In the genomic region with DNA sequence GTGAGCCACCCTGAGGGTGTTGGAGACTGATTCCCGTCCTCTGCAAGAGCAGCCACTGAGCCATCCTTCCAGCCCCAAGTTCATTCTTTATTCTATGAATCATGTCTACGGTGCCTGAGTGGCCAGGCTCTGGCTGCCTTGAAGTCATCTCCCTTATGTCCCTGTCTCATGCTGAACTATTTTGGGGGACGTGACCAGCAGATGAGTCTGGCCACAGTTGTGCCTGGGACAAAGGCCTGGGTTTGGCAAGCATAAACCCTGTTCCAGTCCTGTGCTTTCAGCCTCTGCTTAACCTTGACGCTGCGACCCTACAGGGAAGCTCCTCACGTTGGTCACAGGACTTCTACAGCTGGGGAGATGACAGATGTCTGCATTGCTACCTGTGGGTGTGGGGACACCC, we compare ENCODE assay signal across 1 mouse cellular context.
TF ChIP-seq lines count a peak whose summit lies in the region.

No protein-coding gene starts in this region.

TF ChIP-seq in CH12.LX, 34 proteins besides CTCF, POLR2A, EP300 and RAD21:
- peak; percentile 35; the same call in 1 of the 2 replicates for TF ChIP-seq BHLHE40 (IDR thresholded peaks at IDR 0.05; ENCODE audit: low read depth, low read length)
- no peak for TF ChIP-seq CHD2 (IDR thresholded peaks at IDR 0.05; ENCODE audit: low read length)
- no peak for TF ChIP-seq RCOR1 (conservative IDR thresholded peaks at IDR 0.05; ENCODE audit: low read depth, low read length)
- no peak for TF ChIP-seq MAZ (IDR thresholded peaks at IDR 0.05; ENCODE audit: low read depth, low read length)
- TF ChIP-seq TCF12 (IDR thresholded peaks at IDR 0.05; ENCODE audit: low read depth, low read length): no peak
- TF ChIP-seq MAFK (IDR thresholded peaks at IDR 0.05; ENCODE audit: insufficient replicate concordance, low read length): no peak
- TF ChIP-seq JUN (IDR thresholded peaks at IDR 0.05; ENCODE audit: insufficient read depth, low read depth, low read length): no peak
